Mouse (Mus musculus): ENCODE data around the gene Zkscan14. TPM values are rescaled to one million over a fixed set of nuclear protein-coding genes. Genes with fewer than 3 reads are reported as not detected.

Gene Zkscan14
- polyA plus RNA-seq, 2 experiments, result 4.0 to 9.7 TPM

DNA sequence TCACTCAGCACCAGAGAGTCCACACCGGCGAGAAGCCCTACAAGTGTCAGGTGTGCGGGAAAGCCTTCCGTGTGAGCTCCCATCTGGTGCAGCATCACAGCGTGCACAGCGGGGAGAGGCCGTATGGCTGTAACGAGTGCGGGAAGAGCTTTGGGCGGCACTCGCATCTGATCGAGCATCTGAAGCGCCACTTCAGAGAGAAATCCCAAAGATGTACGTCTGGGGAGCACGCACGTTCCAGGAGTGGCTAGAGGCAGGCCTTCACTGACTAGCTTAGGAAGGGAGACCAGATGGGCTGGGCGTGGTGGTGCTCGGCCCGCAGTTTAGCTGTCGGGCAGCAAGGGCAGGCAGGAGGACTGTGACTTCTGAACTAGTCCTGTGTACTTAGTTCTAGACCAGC is 17.0 kb upstream of the Zkscan14 start:
- DNase-seq (ENCODE audit: low spot score) (no peak), ATAC-seq (ENCODE audit: low FRiP score, low read depth) (no peak)
- Histone ChIP-seq H3K36me3 (ENCODE audit: control insufficient read depth, insufficient read depth, low read length) (peaks cover 51% of the 10 kb centered on the region), H3K4me3 (replicated peaks; ENCODE audit: low read length) (no peak overlapping the region), H3K9ac (ENCODE audit: low read depth, low read length, severe bottlenecking) (no peak overlapping the region), H3K27me3 (ENCODE audit: control insufficient read depth, insufficient read depth, low read length) (no peaks in the 10 kb centered on the region), H3K27ac (replicated peaks; ENCODE audit: low read depth, low read length) (no peak overlapping the region), H3K9me3 (ENCODE audit: control insufficient read depth, low read length) (no peaks in the 10 kb centered on the region), H3K4me2 (replicated peaks; ENCODE audit: low read depth, low read length, severe bottlenecking) (no peak overlapping the region), H3K4me1 (ENCODE audit: control insufficient read depth, insufficient read depth, low read length) (no peaks in the 10 kb centered on the region)
- WGBS, result 93% methylated on average over 20 of the region's 20 CpGs
- TF ChIP-seq POLR2A (IDR thresholded peaks at IDR 0.05; ENCODE audit: borderline replicate concordance, extremely low read depth, insufficient read depth, insufficient read length), result no peak

DNA sequence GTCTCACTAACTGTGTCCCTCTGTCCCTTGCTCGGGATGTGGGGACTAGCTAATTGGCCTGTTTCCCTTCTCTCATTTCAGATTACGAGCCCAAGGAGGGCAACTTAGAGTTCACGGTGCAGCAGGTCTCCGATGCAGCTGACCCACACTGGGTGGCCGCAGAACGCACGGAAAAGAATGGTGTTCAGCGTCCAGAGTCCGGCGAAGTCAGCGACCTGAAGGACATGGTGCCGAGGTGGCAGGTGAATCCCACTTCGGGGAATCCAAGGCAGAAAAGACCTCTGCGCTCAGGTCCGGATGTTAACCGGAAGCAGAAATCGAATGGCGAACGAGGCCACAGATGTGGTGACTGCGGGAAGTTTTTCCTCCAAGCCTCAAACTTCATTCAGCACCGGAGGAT is 16.5 kb upstream of the Zkscan14 start:
- Histone ChIP-seq H3K27ac (replicated peaks; ENCODE audit: low read depth, low read length) (no peak overlapping the region), H3K27me3 (ENCODE audit: control insufficient read depth, insufficient read depth, low read length) (no peaks in the 10 kb centered on the region), H3K4me2 (replicated peaks; ENCODE audit: low read depth, low read length, severe bottlenecking) (no peak overlapping the region), H3K9me3 (ENCODE audit: control insufficient read depth, low read length) (no peaks in the 10 kb centered on the region), H3K4me3 (replicated peaks; ENCODE audit: low read length) (no peak overlapping the region), H3K9ac (ENCODE audit: low read depth, low read length, severe bottlenecking) (no peak overlapping the region), H3K36me3 (ENCODE audit: control insufficient read depth, insufficient read depth, low read length) (peaks cover 56% of the 10 kb centered on the region), H3K4me1 (ENCODE audit: control insufficient read depth, insufficient read depth, low read length) (no peaks in the 10 kb centered on the region)
- TF ChIP-seq POLR2A (IDR thresholded peaks at IDR 0.05; ENCODE audit: borderline replicate concordance, extremely low read depth, insufficient read depth, insufficient read length), result no peak
- ATAC-seq (ENCODE audit: low FRiP score, low read depth) (no peak), DNase-seq (ENCODE audit: low spot score) (no peak)
- WGBS, result 90% methylated on average over 21 of the region's 21 CpGs

DNA sequence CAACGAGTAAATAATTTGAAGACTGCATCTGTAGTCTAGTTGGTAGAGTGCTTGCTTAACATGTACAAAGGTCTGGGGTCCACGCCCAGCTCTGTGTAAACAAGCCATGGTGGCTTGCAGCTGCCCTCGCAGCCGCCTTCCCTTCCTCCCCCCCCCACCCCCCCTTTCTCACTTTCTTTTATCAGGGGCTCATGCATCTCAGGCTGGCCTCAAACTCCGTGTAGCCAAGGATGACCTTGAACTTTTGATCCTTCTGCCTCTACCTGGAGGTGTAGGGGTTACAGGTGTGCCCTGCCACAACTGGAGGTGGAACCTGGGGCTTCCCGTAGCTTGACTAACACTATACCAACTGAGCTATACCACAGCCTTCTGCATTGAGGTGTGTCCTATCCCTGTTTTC is 16.1 kb upstream of the Zkscan14 start:
- WGBS, result 89% methylated on average over 6 of the region's 6 CpGs
- no peak overlapping the region for H3K9ac ChIP-seq (ENCODE audit: low read depth, low read length, severe bottlenecking)
- peaks cover 58% of the 10 kb centered on the region for H3K36me3 ChIP-seq (ENCODE audit: control insufficient read depth, insufficient read depth, low read length)
- no peak overlapping the region for H3K4me2 ChIP-seq (replicated peaks; ENCODE audit: low read depth, low read length, severe bottlenecking)
- DNase-seq (ENCODE audit: low spot score) (no peak), ATAC-seq (ENCODE audit: low FRiP score, low read depth) (no peak)
- no peaks in the 10 kb centered on the region for H3K27me3 ChIP-seq (ENCODE audit: control insufficient read depth, insufficient read depth, low read length)
- H3K4me3 ChIP-seq (replicated peaks; ENCODE audit: low read length), result no peak overlapping the region
- no peak for TF ChIP-seq POLR2A (IDR thresholded peaks at IDR 0.05; ENCODE audit: borderline replicate concordance, extremely low read depth, insufficient read depth, insufficient read length)
- H3K27ac ChIP-seq (replicated peaks; ENCODE audit: low read depth, low read length), result no peak overlapping the region
- H3K9me3 ChIP-seq (ENCODE audit: control insufficient read depth, low read length), result no peaks in the 10 kb centered on the region
- H3K4me1 ChIP-seq (ENCODE audit: control insufficient read depth, insufficient read depth, low read length), result no peaks in the 10 kb centered on the region

DNA sequence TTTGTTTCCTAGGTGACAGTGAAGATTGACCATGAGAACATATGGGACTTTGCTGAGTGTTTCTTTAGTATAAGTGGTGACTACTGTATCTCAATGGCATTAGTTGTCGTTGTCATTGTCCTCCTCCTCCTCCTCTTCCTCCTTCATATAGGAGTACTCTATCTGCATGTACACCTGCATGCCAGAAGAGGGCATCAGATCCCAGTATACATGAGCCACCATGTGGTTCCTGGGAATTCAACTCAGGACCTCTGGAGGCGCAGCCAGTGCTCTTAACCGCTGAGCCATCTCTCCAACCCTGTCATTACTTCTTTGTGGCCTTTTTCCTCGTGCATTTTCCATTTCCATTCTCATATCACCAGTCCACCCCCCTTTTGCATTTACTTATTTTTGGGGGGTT is 13.0 kb upstream of the Zkscan14 start:
- Histone ChIP-seq H3K4me3 (replicated peaks; ENCODE audit: low read length) (no peak overlapping the region), H3K9me3 (ENCODE audit: control insufficient read depth, low read length) (no peaks in the 10 kb centered on the region), H3K9ac (ENCODE audit: low read depth, low read length, severe bottlenecking) (no peak overlapping the region), H3K36me3 (ENCODE audit: control insufficient read depth, insufficient read depth, low read length) (peaks cover 66% of the 10 kb centered on the region), H3K27me3 (ENCODE audit: control insufficient read depth, insufficient read depth, low read length) (no peaks in the 10 kb centered on the region), H3K4me1 (ENCODE audit: control insufficient read depth, insufficient read depth, low read length) (no peaks in the 10 kb centered on the region), H3K4me2 (replicated peaks; ENCODE audit: low read depth, low read length, severe bottlenecking) (no peak overlapping the region), H3K27ac (replicated peaks; ENCODE audit: low read depth, low read length) (no peak overlapping the region)
- TF ChIP-seq POLR2A (IDR thresholded peaks at IDR 0.05; ENCODE audit: borderline replicate concordance, extremely low read depth, insufficient read depth, insufficient read length), result no peak
- no peak for ATAC-seq (ENCODE audit: low FRiP score, low read depth)
- DNase-seq (ENCODE audit: low spot score), result no peak
- 69% methylated on average over 4 of the region's 4 CpGs for WGBS

DNA sequence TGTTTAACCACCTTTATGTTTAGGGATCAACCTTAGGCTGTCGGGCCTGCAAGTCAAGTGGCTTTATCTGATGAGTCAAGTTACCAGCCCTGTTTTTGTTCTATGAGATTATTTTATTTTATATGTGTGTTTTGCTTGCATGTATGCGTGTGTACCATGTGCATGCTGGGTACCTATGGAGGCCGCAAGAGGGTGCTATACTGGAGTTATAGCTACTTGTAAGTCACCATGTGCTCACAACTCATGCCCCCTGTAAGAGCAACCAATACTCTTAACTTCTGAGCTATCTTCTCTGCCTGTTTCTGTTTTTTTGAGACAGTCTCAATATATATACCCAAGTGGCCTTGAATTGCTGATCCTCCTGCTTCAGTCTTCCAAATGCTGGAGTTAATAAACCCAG is 11.8 kb upstream of the Zkscan14 start:
- Histone ChIP-seq H3K4me1 (ENCODE audit: control insufficient read depth, insufficient read depth, low read length) (no peaks in the 10 kb centered on the region), H3K27ac (replicated peaks; ENCODE audit: low read depth, low read length) (no peak overlapping the region), H3K36me3 (ENCODE audit: control insufficient read depth, insufficient read depth, low read length) (peaks cover 63% of the 10 kb centered on the region), H3K4me3 (replicated peaks; ENCODE audit: low read length) (no peak overlapping the region), H3K9ac (ENCODE audit: low read depth, low read length, severe bottlenecking) (no peak overlapping the region), H3K9me3 (ENCODE audit: control insufficient read depth, low read length) (no peaks in the 10 kb centered on the region), H3K27me3 (ENCODE audit: control insufficient read depth, insufficient read depth, low read length) (no peaks in the 10 kb centered on the region), H3K4me2 (replicated peaks; ENCODE audit: low read depth, low read length, severe bottlenecking) (no peak overlapping the region)
- DNase-seq (ENCODE audit: low spot score), result no peak
- 90% methylated on average over 3 of the region's 3 CpGs for WGBS
- no peak for TF ChIP-seq POLR2A (IDR thresholded peaks at IDR 0.05; ENCODE audit: borderline replicate concordance, extremely low read depth, insufficient read depth, insufficient read length)
- ATAC-seq (ENCODE audit: low FRiP score, low read depth), result no peak

DNA sequence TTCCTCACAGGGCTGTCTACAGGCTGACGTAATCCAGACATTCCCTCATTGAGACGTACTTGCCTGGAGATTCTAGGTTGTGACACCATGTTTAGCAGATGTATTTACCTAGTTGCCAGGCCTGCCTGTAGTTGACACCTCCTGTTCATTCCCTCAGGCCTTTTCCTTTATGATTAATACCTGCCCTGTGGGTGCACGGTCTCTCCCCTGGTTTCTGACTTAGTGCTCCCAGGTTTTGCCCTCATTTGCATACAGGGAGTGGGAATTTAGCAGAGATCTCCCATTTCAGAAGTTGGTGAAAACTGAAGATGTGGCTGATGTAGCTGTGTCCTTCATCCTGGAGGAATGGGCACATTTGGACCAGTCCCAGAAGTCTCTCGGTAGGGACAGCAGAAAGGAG is 10.5 kb upstream of the Zkscan14 start:
- Histone ChIP-seq H3K27ac (replicated peaks; ENCODE audit: low read depth, low read length) (no peak overlapping the region), H3K9me3 (ENCODE audit: control insufficient read depth, low read length) (no peaks in the 10 kb centered on the region), H3K4me1 (ENCODE audit: control insufficient read depth, insufficient read depth, low read length) (no peaks in the 10 kb centered on the region), H3K4me3 (replicated peaks; ENCODE audit: low read length) (no peak overlapping the region), H3K9ac (ENCODE audit: low read depth, low read length, severe bottlenecking) (no peak overlapping the region), H3K27me3 (ENCODE audit: control insufficient read depth, insufficient read depth, low read length) (no peaks in the 10 kb centered on the region), H3K36me3 (ENCODE audit: control insufficient read depth, insufficient read depth, low read length) (peaks cover 64% of the 10 kb centered on the region), H3K4me2 (replicated peaks; ENCODE audit: low read depth, low read length, severe bottlenecking) (no peak overlapping the region)
- 94% methylated on average over 4 of the region's 4 CpGs for WGBS
- TF ChIP-seq POLR2A (IDR thresholded peaks at IDR 0.05; ENCODE audit: borderline replicate concordance, extremely low read depth, insufficient read depth, insufficient read length), result no peak
- DNase-seq (ENCODE audit: low spot score) (no peak), ATAC-seq (ENCODE audit: low FRiP score, low read depth) (no peak)

Measured in limb, embryonic 14.5 days (tissue).